Mouse (Mus musculus) fibroblast of lung, adult 2 months (primary cell): ENCODE results near the gene Ciapin1.
"Not testable (repeated sequence)": the region's sequence is repeated elsewhere in the genome, so short reads cannot be mapped to it uniquely, and the experiment has no call there.

Experiments
- DNase-seq: peaks from one replicate; pipeline ENCODE4 v3.0.0-alpha.2; 2011; ENCODE audit warnings: low read depth

The Ciapin1 gene

DNA sequence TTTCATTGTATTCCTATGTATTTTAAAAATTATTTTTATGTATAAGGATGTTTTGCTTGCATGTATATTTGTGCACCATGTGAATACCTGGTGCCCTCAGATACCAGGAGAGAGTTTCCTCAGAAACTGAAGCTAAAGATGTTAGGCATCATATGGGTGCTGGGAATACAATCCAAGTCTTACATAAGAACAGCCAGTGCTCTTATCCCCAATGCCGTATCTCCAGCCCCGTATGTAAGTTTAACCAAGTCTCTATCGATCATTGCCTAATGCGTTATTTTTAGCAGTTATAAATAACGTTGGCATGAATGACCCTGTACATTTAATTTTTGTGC is 18.8 kb upstream of the Ciapin1 start:
- DNase-seq: no peak

DNA sequence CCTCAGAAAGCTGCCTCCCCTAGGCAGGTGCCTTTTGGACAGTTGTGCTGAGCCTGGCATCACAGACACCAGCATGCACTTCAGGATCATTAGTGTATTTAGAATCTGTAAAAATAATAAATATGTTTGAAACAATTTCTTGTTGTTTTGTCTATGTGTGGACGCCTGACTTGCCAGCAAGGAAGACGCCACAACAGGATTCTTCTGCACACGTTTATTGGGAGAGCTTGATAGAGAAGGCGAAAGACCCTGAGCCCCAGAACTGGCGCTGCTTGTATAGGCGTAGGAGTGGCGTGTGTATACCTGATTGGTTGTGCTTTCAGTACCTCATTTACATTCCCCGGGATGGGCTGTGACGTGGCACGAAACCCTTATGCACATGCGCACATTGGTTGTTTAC is 16.6 kb upstream of the Ciapin1 start:
- not testable (repeated sequence) for DNase-seq

DNA sequence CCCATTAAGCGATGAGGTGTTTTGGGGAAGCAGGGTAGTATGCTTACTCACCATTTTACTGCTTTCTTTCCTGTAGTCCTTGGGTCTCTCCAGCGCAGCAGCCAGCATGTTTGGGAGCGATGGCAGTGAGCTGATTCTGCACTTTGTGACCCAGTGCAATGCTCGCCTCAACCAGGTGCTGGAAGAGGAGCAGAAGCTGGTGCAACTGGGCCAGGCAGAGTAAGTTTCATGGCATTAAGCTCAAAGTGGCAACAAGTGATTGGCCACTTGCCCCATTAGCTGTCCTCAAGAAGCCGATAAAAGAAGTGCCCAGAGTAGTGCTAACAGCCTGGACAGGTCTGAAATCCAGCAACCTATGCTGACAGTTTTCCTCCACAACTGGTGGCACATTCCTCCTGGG is 11.9 kb upstream of the Ciapin1 start:
- no peak for DNase-seq

DNA sequence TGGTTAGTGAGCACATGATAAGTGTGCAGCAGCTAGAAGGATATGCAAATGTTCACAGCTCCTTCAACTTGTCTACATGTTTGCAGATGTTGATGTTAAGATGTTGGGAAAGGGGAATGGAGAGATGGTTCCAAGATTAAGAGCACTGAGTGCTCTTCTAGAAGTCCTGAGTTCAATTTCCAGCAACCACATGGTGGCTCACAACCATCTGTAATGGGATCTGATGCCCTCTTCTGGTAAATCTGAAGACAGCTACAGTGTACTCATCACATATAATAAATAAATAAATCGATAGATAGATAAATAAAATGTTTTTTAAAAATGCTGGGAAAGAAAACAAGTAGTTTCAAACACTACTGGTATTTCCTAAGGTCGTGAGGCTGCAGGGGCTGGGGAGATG is 3.0 kb upstream of the Ciapin1 start:
- DNase-seq: no peak

DNA sequence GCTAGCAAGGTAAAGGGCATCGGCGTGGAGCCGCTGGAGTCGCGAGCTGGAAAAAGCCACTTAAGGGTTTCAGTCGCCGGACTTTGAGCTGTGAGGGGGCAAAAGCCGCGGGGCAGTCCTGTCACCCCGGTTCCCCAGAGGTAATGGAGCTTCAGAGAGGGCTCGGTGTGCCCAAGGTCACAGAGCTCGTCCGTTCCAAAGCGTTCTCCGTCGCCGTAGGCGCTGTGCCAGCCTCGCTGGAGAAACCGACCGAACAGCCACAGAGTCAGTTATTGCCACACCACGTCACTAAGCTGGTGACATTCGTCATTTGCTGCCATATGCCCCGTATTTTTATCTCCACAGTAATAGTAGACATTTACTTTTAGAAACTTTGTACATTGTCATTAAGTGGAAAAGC is 442 bp upstream of the Ciapin1 start:
- no peak for DNase-seq

DNA sequence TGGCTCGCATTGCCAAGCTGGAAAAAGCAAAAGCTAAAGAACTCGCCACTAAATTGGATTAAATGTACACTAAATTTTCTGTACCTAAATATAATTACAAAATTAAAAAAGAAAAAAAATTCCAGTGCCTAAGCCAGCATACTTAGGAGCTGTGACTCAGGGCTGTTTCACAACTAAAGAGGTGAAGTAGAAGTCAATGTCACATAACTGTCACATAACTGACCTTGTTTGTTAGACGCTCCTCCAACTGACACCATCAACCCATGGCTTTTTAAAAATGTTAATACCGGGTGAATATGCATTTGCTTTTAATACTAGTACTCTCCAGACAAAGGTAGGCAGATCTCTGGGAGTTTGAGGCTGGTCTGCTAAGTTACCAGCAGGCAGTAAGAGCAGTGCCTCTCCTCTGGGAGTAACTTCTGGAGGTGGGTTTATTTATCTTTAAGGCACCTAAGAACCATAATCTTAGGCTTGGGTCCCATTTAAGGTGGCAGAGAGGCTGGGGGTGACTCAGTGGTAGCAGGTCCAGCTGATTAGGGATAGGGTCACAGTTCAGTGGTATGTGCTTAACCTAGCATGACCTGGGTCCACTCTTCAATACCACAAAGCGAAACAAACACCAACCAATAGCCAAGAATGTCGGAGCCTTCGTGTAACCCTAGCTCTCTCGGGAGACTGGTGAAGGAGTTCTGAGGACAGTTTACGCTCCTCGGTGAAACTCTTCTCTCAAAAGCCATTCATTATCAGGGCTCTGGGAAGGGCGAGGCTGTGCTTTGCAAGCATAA is 1.5 kb downstream of the Ciapin1 start:
- DNase-seq: no peak

DNA sequence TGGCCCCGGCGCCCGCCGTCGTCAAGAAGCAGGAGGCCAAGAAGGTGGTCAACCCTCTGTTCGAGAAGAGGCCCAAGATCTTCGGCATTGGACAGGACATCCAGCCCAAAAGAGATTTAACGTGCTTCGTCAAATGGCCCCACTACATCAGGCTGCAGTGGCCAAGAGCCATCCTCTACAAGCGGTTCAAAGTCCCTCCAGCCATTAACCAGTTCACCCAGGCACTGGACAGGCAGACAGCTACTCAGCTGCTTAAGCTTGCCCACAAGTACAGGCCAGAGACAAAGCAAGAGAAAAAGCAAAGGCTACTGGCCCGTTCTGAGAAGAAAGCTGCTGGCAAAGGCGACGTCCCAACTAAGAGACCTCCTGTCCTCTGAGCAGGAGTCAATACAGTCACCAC is 2.4 kb downstream of the Ciapin1 start:
- not testable (repeated sequence) for DNase-seq

DNA sequence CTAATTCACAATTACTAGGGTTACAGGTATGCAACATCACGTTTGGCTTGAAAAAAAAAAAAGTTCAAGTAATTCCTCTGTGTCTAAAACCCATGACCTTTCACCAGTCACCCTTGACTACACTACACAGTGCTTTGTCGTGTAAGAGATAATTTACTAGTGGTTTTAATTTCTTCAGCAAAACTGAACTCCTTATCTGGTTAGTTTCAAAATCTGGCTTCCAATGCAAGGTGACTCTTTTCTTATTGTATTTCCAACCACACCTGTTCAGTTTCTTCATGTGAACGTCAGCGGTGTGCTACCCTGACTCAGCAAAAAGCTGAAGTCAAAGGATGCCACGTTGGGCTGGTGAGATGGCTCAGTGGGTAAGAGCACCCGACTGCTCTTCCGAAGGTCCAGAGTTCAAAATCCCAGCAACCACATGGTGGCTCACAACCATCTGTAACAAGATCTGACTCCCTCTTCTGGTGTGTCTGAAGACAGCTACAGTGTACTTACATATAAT is 4.2 kb downstream of the Ciapin1 start:
- DNase-seq: not testable (repeated sequence)

DNA sequence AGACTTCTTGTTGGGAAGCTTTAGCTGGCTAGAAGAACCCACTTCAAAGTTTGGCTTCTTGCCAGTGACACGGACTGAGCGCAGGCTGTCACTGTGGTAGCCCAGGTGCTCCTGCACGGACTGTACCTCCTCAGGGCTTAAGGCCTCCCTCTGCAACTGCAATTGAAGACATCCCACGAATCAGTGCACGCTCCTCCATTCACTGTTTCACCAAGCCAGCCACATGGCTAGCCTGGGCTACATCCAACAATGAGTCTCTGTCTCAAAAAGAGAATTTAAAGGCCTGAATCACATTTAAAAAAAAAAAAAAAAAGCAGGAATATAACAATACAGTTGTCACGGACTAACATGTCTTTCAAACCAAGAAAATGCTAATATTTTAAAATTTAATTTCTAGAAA is 9.9 kb downstream of the Ciapin1 start:
- DNase-seq: no peak

DNA sequence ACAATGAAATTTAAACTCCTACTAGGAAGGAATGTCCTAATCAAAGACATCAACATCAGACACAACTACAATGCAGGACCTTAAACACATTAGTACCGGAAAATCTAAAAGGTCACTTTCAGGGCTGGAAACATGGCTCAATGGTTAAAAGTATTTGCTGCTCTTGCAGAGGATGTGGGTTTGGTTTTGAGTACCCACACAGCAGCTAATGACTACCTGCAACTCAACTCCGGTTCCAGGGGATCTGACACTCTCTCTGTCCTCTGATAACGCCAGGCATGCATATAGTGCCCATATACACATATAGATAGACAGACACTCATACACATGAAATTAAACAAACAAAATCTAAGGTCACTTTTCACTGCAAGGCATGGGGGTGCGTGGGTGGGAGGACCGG is 11.9 kb downstream of the Ciapin1 start:
- DNase-seq: no peak

DNA sequence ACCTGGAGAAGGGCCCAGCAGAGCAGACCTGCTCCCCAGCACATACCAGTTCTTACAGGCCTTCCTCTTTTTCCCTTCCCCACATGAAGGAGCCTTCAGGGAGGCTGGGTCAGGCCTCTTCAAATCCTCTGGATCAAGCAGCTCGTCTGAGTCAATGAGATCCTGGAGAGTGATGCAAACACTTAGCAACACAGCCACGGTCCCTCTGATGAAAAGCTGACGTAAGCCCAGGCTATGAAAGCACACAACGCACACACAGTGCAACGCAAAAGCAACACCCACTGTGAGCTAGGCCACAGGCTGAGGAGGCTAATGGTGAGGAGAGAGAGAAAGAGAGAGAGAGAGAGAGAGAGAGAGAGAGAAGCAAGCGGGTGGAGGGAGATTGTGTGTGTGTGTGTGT is 13.0 kb downstream of the Ciapin1 start:
- no peak for DNase-seq

DNA sequence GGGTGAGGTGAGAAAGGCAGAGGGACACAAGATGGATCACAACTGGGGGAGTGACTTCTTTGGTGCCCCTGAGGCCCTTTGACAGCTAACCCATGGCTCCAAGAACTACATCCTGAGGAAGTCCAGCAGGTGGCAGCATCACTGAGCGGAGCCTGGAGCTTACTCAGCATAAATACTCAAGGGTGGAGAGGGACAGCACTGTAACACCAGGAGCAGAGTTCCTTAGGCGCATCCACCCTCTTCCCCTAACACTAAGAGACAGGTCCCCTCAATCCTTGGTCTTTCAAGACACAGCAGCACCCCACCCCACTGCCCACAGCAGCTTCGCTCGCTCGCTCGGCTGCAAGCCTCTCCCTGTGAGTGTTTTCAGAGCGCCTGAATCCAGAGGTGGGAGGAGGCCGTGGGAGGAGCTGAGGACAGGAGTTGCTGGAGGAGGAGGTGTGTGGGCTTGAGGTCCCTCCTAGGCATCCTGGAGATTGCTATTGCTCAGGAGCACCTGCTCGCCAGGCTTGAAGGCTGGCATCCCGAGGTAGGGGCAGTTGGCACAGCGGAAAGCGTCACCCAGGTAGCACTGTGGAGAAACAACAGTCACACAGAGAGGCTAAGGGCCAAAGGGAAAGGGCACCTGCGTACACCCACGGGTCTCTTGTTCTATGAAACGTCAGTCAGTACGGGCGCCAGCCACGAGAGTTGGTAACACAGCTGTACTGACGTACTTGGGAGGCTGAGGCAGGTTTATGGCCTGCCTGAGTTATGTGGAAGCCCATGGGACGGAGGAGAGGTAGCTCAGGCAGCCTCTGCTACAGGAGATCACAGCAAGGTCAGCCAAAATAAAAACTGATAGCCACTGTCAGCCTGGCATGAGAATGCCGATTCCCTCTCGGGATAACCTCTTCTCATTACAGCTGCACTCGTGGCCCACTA is 15.3 kb downstream of the Ciapin1 start:
- peak; percentile 30 for DNase-seq

DNA sequence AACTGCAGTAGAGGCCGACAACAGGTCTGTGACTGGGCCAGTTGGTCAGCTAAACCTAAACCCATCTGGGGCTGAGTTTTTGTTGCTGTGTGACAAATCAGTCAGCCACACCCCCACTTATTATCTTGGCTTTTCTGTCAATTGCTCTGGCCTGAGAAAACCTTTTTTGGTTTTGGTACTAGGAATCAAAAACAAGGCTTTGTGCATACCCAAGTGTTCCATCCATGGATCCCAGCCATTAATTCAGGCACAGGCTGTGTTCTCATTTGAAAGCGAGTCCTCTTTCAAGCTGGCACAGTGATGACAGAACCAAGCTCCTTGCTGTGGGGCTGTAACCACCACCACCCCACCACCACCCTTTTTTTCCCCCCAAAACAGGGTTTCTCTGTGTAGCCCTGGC is 16.8 kb downstream of the Ciapin1 start:
- no peak for DNase-seq

DNA sequence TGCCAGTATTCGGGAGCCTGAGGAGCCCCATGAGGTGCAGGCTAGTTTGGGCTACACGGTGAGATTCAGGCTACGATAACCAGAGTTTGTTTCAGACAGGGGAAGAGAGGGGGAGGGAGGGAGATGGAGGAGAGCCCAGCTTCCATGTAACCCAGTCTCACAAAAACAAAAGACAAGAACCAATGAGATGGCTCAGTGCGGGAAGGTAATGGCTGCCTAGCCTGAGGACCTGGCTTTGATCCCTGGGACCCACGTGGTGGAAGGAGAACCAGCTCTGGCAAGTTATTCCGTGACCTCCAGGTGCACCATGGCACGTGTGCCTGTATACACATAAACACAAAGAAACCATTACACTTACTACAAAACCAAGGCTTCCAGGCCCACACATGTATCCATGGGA is 17.6 kb downstream of the Ciapin1 start:
- DNase-seq: no peak

DNA sequence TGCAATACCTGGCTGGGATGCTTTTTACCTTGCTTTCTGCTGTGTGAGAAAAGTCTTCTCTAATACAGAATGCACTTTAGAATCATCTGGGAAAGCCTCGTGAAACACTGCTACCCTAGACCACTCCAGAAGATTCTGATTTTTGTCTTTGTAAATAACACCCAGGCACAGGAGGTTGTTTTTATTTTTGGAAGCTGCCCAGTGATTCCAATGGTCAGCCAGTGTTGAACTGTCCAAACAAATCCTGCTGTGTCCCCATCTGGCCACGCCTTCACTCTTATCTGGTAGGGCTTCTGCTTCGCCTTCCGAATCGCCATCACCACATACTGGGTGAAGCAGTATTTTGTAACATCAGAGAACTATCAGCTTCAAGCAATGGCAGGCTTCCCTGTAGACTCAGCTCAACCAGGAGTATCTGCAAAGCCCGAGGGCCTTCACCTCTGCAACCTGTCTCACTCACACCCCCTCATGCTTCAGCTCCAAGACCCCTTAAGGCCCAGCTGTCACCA is 18.4 kb downstream of the Ciapin1 start:
- DNase-seq: no peak

DNA sequence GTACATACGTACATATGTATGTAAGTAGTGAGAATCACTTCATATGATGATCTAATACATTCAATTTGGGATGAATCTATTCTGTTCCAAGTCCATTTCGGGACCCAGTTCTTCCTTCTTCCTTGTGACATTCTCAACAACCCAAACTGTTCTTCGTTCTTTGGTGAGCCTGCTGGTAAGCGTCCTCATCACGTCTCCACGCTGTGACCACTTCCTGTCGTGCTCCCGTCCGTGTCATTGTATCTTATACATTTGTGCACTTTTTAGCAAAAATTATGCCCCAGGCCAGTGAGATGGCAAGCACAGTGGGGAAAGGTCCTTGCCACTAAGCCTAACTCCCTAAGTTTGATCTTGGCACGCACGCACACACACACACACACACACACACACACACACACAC is 20.2 kb downstream of the Ciapin1 start:
- no peak for DNase-seq

DNA sequence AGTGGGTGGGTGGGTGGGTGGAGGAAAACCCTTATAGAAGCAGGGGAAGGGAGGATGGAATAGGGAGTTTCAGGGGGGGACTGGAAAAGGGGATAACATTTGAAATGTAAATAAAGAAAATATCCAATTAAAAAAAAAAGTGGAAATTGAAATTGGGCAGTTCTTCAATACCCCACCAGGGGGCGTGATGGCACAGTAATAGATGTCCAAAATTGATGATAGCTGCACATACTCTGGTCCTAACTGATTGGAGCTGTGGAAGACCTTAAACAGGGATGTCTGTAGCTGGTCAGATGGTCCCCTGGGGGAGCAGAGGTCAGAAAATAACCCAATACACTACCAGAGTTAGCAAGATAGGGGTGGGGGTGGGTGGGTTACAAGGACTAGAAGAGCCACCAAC is 23.6 kb downstream of the Ciapin1 start:
- DNase-seq: no peak

DNA sequence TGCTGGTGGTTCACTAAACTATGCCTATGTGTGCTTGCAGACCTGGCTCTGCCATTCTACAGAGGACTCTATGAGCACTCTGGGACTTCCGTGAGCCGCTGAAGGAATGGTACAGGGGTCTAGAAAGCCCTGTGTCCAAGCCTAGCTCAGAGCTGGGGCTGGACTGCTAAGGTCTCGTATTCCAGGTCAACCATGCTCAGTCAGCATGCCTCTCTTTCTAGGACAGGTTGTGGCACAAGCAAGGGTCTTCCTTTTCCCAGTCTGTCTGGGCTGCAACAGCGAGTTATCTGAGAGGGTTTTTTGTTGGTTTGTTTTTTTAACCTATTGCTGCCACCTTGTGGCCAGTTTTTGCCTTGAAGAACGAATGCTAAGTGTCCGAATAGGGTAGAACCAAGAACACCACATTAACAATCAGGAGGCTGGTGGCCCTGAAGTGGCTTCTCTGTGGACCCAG is 25.5 kb downstream of the Ciapin1 start:
- DNase-seq: peak; percentile 63

DNA sequence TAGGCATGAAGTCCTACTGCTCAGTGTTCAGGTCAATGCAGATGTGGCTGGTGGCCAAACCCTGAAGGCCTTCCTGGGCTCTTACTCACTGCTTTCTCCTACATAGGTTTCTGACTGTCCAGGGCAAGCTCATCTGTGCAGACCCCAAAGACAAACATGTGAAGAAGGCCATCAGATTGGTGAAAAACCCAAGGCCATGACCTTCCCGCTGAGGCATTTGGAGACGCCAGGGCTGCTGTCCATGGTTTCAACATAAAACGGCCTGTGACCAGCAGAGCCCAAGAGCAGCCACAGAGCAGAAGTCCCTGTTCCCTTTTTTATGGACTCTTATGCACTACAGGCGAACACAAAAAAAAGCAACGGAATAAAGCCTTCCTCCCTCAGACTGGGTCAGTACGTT is 26.5 kb downstream of the Ciapin1 start:
- DNase-seq: no peak

DNA sequence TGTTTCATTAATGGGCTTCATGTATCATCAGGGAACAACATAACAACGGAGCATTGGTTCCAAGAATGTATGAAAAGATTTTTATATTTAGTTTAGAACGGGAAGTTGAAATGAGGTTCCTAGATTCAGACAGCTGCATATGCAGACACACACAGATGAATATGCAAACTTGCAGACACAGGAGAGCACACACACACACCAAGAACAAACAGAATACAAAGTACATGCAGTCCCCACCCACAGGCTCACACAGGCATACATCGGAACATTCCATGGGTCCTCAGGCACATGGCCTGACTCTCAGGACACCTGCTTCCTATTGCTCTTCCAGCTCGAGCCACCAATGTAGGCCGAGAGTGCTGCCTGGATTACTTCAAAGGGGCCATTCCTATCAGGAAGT is 27.3 kb downstream of the Ciapin1 start:
- no peak for DNase-seq

DNA sequence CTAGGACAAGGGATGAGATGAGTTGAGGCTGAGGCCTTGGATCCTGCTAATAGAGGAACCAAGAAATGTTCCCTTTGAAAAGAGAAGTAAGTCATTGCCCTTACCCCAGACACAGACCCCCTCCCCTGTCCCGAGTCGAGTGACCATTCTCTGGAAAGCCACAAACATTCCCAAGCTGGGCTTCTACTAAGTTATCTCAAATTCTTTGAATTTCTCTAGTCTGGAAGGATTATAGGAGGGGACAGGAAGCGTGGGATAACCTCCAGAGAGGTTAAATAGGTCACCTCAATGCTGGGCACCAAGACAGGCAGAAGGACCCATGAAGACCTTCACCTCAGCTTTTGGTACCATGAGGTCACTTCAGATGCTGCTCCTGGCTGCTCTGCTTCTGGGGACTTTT is 28.0 kb downstream of the Ciapin1 start, which contains the start of gene Ccl17:
TSS of gene Ccl17 (plus strand) at position 301 of the 400 bp plus-strand sequence.
- no peak for DNase-seq

DNA sequence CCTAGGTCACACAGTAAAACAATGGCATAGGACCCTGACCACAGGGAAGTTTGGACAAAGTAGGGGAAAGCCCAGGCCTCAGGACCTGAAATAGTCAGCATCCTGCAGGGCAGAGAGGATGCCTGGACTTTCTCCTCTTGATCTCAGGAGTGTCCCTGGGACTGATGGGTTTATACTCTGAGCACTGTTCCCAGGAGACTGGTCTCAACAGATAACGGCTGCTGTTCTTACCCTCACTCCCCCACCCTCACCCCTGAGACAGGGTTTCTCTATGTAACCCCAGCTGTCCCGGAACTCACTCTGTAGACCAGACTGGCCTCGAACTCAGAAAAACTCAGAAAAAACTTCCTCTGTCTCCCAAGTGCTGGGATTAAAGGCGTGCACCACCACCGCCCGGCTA is 29.8 kb downstream of the Ciapin1 start:
- DNase-seq: no peak

DNA sequence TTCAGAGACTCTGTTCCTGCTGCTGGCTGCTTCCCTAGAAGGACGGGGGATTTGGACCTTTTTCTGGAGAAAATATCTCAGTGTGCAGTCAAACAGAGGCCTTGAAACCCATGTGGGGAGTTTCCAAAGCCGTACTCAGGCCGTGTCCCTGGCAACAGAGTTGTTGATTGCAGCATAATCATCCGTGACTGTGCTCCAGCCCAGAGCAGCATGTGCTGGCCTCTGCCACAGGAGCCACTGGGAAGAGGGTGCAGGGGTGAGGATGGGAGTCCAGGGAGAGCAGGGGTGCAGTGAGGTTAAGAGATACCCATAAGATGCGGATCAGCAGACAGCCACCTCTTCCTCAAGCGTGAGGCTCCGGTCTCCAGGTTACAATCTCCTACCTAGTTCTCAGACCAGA is 30.7 kb downstream of the Ciapin1 start:
- DNase-seq: peak; percentile 50
